Mouse (Mus musculus) cerebral cortex, adult 2 months (tissue): Measurements from ENCODE around the gene Tmem100.

Source experiments
- WGBS: fragments of 180-500 bp; shearing (Covaris S2); methylation state at CpG from one replicate; pipeline ENCODE4 v1.1.7; 2018; 5-methylcytosine and 5-hydroxymethylcytosine counted together

The Tmem100 gene

DNA sequence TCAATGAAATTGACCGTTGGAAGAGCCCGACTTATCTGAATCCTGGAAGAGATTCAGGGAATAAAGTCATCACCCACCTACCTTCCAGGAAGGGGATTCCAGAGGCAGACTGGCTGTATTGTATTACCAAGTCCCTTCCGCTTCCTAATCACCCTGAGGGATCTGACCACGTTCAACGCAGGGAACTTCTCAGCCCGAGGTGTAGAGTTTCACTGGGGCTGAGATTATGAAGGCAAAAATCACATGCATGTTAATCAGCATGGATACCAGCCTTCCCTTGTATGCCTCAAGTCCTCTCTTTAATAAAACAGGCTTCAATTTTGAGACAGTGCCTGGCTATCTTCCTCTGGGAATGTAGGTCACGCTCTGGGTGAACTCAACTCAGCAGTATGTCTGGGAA, 14.9 kb upstream of the Tmem100 start:
- 80% methylated on average over 7 of the region's 7 CpGs for WGBS

DNA sequence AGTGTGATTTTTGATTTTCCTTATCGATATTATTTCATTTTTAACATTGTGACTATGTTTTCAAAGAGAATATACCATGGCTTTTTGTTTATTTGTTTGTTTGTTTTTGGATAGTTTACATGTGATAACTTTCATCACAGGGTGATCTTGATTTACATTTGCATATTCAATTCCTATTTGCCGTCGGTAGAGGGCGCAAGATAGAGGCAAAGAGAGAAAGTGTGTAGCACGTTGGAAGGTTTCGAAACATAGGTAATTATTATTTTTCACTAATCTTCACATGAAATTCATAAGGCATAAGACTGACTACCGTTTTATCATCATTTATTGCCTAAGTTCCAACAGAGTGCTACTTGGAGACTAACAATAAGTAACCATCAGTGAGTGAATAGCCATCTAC, 11.0 kb upstream of the Tmem100 start:
- 10% methylated on average over 7 of the region's 7 CpGs for WGBS

DNA sequence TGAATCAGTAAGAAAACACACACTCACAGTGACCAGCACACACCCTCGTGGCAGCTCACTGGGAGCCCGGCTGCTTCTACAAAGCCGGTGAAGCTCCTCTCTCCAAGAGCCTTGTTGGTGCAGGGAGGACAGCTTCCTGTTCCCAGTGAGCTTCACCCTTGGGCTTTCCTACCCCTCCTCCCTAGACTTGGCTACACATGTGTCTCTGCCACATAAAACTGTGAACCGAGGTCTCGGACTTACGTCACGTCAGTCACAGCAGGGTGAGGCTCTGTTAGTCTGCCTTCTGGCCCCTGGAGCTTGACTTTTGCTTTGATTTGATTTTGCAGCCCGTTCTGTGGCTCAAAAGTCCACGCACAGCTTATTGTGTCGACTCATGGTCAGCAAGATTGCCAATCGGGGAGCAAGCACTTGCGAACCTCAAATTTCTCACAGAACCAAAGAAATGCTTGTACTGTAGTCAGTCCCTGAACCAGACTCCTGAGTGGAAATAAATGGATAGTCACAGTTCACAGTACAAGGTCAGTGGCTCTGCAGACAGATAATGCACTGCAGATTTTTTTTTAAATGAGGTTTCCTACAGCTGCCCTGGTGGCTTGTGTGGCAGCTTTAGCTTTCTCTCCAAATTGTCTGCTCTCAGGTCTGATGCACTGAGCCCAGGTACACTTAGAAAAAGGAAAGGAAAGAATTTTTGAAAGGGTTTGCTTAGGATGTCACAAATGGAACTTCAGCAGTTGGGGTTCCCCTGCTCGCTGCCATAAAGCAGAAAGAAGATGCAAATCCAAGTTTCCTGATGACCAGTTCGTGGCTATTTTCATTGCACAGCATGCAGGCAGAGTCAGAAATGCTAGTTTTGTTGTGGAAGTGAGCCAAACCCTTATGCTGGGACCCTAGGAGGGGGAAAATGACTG, 4.0 kb upstream of the Tmem100 start:
- 73% methylated on average over 14 of the region's 14 CpGs for WGBS

DNA sequence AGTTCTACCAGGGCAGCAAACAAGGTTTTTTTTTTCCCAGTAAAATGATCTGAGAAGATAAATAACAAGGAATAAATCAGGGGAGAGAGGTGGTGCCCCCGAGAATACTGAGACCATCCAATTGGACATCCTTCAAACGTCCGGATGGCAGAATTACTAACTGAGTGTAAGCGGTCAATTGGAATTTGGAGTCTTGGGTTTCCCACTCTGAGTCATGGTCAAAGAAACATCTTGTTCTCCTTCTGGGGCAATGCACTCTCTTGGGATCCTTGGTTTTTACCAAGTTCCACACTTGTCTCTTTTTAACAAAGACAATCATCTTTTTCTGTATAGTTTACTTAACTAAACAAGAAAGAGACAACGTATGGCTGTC, 3.4 kb upstream of the Tmem100 start:
- 78% methylated on average over 5 of the region's 5 CpGs for WGBS

DNA sequence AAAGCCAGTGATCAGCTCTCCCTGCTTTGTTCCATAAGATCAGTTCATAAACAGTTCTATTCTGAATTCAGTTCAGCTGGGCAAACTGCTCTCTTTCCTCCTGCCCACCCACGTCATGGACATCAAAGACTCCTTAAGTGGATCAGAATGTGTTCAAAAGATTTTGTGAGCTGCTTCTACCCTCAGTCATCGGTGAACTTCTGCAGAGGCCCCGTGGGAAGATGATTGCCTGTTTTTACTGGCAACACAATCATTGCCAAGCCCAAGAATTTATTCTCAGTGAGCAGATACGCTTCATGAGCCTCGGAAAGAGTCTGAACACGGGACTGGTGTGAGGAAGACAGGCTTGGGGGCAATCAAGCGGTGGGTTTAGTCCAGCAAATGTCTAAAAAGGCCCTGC, 2.9 kb upstream of the Tmem100 start:
- 44% methylated on average over 7 of the region's 7 CpGs for WGBS

DNA sequence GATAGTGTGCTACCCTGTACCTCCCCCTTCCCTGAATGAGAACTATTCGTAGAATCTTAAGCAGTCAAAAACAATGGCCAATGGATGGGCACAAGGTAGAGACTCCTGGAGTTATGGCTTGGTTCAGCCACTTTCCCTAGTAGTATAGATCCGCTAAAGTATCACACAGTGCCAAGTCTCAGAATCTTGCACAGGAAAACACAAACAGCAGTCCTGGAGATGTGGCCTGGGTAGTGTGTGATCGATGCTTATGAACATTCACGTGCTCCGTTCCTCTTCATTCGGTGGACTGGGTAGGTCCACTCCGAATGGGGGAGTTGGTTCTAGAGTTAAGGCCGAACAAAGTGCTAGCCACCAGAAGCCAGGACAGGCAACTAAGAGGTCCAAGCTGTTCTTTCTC, 1.4 kb upstream of the Tmem100 start:
- 87% methylated on average over 8 of the region's 8 CpGs for WGBS

DNA sequence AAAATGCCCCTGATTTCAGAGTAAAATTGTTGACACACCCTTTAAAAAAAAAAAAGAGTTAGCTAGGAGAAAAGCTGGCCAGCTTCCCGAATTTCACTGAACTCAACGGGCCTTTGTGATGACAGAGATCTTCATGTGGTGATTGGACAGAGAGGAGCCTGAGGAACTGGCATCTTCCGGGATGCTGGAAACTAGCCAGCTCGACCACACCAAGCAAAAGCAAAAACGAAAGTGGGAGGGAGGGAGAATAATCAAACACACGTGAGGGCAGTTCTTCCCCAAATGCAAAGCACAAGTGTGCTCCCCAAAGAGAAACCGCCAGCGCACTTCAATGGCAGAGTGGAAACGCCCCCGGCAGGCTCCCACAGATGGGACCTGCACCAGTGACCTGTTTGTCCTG, 794 bp upstream of the Tmem100 start:
- WGBS: 24% methylated on average over 10 of the region's 10 CpGs

DNA sequence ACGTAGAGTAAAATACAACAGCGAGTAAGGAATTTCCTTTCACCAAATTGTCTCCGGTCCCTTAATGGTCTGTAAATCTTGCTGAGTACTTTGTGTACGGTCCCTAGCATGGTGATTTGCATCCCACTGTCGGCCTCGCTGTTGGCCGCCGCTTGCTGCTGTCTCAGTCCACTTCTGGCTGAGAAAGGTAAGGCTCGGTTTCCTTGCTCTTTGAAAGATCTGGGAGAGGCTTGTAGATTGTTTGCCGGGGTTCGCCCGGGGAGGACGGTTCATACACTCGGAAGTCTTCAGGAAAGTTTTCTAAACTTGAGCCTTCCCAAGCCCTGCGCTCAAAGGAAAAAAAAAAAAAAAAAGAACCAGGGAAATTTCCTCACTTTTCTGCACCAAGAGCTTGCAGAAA, 409 bp downstream of the Tmem100 start:
- WGBS: 4% methylated on average over 15 of the region's 15 CpGs

DNA sequence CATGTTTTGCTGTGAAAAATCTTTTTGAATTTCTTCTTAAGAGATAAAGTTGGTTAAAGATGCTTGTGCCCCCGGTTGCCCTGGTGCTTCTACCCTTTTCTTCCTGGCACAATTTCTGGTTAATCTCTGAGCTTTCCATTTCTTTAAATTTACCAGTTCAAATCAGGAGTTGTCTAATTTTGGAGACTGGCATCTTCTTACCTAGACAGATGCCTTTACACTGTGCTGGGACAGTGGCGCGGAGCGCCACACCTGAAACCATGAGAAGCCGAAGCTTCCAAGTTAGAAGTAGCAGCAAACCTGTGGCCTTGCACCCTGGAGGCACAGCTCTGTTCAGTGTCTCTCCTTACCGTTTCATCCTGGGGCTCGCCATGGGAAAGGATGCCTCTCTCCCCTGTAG, 928 bp downstream of the Tmem100 start:
- 58% methylated on average over 7 of the region's 7 CpGs for WGBS

DNA sequence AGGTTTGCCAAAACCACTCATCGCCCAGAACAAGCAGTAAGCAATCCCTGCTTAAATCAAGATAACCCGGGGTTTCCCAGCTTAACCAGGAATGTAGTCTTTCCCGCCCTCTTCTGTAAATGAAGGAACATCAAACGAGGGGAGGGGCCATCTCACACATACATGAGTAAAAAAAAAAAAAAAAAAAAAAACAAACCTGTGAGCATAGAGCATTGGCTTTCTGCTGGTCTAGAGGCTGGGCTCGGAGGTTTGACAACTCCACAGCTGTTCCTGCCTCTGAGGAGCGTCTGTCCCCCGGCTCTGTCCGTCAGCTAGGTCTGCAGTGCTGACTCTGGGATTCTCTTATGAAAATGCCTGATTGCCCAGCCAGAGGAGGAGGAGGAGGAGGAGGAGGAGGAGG, 2.7 kb downstream of the Tmem100 start:
- 31% methylated on average over 8 of the region's 8 CpGs for WGBS

DNA sequence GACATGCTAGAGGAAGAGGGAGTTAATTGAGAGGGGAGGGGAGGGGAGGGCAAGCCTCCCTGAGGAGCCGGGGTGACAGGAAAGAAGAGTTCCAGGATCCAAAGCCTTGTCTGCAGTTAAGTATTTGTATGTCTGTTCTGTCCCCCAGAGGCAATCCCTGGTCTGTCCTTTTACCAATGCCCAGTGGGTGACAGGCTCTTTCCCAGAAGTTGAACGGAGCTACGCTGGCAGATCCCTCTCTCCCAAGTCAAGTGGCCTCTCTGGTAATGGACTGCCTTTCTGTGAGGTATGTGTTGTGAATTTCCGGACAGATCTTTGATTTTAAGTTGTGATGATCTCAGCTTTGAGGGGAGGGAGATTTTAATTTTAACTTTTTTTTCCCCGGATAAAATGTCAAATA, 3.3 kb downstream of the Tmem100 start:
- 50% methylated on average over 5 of the region's 5 CpGs for WGBS

DNA sequence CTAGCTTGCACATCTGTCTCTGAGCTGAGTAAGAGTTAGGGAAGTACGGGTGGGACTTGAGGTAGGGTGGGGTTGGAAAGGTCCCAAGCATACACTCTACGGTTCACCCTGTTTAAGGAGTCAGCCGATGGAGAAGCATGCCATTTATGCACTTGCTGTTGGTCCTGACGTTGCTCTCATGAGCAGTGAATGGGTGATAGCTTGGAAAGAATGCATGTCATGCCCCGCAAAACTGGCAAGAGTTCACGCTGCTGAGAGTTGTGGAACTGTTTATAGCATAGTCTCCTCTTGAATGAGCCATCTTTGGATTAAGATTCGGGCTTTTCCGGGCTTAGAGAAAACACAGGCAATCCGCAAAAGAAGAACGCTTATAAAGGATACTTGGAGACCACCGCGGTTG, 4.5 kb downstream of the Tmem100 start:
- 44% methylated on average over 12 of the region's 12 CpGs for WGBS

DNA sequence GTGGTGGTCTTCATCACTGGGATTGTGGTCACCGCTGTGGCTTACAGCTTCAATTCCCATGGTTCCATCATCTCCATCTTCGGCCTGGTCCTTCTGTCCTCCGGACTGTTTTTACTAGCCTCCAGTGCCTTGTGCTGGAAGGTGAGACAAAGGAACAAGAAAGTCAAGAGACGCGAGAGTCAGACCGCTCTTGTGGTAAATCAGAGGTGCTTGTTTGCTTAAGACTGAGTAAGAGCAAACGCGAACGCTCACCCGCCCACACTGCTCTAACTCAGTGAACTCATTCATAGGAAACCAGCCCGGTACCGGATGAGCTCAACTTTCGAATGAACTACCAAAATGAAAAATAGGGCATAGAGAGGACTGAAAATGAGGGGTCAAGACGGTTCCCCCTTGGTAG, 5.4 kb downstream of the Tmem100 start:
- WGBS: 82% methylated on average over 14 of the region's 14 CpGs

DNA sequence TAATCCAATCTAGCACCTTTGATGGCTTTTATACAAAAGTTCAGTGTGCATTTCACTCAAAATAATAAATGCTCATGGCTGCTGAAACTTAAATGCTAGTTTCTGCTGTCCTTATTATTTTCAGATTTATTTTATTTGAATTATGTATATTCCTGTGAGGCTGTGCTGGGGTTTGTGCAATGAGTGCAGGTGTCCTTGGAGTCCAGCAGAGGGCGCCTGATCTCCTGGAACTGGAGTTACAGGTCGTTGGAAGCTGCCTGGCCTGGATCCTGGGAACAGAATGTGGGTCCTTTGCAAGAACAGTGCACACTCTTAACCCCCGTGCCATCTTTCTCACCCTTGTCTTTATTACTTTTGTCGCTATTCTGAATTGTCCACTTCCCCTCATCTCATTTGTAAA, 6.3 kb downstream of the Tmem100 start:
- WGBS: 93% methylated on average over 4 of the region's 4 CpGs

DNA sequence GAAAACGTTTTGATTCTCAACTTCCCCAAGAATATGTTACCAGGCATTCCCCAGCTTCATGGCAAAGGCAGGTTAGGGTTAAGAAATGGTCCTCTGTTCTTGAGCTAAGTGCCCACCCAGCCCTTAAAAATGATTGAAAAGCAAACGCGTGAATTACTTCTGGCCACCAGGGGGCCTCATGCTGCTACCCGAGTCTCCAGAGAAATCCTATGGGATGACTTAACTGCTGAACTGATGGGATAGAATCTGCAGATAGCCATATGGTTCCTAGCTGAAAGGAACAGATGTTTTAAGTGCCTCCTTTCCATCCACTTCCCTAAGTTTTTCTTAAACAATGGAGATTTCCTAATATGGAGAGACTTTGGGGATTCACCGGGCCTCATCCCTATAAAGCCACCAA, 7.9 kb downstream of the Tmem100 start:
- 22% methylated on average over 5 of the region's 5 CpGs for WGBS

DNA sequence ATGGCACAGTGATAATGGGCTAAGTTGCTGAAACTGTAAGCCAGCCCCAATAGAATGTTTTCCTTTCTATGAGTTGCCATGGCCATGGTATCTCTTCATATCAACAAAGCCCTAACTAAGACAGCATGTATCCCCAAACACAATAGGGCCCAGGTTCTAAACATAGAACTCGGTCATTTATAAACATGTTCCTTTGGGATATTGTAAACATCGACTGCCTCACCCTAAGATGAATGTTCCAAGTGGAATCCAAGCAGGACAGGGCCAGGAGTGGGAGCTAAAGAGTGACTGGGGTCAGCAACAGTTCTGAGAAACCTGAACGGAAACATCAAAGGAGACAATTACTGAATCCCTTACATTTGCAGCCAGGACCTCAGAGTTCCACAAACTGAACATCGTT, 14.3 kb downstream of the Tmem100 start:
- WGBS: 84% methylated on average over 4 of the region's 4 CpGs

DNA sequence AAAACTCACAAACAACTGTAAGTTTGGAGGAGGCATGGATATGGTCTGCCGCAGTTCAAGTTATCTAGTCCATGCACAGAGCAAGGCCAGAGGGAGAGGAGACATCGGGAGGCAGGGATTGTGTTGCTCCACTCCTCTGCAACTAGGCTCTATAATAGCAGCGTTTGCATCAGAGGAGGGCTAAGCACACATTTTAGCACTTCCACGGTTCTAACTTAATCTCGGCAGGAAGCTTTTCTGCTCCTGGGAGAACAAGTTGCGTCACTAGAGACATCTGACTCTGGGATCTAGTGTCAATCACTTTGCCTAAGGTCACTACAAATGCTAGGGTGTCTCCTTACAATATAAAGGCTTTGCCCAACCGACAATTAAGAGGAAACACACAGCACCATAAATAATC, 16.1 kb downstream of the Tmem100 start:
- WGBS: 65% methylated on average over 7 of the region's 7 CpGs

DNA sequence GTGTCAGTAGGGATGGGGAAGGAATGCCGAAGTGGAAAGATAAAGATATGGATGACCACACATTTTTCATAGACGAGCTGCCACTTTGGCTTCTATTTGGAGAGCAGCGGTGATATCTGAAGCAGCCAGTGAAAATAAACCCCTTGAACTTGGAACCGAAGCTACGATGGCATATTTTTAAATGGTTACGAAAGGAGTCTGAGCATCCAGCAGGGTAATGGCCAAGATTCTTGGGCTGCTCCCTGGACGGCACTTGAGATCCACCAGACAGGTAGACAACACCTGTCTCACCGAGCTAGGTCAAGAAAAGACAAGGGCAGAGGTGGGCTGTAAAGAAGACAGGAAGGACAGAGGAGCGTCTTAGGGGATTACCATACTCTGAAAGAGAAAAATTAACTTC, 17.1 kb downstream of the Tmem100 start:
- WGBS: 94% methylated on average over 9 of the region's 9 CpGs

DNA sequence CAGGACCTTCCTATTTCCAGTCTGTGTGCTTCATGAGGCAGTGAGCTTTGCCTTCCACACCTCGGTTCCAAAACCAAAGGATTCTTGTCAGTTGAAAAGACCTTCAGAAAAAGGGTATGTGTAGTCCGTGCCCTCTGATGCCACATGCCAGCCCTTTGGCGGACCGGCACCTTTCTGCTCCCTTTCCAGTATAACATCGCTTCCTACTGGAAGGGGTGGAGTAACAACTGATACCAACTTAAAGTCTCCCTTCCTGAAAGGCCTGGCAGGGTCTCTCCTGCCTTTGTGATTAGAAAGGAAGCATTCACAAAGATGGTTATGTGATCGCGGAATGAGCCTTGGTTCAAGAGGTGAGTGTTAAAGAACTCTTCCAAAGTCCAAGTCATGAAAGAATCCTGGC, 19.9 kb downstream of the Tmem100 start:
- WGBS: 84% methylated on average over 7 of the region's 7 CpGs

DNA sequence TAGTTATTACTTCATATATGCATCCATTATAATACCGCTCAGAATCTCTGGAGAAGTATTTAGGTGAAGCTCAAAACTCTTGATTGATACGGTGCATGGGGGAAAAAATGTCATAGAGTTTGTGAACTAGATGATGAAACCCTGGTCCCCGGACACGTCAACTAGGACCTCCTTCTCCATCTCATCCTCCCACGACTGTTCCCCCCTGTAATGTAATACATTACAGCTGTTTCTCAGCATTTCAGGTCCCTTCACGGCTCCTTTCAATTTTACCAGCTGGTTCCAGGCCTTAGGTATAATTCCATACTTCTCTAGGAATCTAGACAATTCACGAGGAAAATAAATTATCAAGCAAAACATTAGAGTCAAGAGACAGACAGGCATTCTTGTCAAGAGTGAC, 22.6 kb downstream of the Tmem100 start:
- WGBS: 95% methylated on average over 7 of the region's 7 CpGs

DNA sequence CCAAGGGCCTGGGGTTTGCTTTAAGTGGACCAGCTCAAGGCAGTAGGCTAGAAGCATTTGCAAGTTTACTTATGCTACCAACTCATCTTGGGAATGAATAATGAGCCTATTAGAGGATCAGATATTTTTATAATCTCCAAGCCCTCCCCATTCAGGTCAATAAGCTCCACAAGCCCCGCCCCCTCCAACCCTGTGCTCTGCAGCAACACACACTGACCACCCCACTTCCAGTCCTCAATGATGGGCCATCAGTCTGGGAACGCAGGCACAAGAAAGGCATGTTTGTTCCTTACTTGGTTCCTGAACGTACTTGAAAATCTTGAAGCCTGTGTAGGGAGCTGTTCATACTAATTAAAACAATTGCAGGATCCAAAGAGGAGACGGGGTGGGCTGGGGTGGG, 23.7 kb downstream of the Tmem100 start:
- WGBS: 54% methylated on average over 4 of the region's 4 CpGs

DNA sequence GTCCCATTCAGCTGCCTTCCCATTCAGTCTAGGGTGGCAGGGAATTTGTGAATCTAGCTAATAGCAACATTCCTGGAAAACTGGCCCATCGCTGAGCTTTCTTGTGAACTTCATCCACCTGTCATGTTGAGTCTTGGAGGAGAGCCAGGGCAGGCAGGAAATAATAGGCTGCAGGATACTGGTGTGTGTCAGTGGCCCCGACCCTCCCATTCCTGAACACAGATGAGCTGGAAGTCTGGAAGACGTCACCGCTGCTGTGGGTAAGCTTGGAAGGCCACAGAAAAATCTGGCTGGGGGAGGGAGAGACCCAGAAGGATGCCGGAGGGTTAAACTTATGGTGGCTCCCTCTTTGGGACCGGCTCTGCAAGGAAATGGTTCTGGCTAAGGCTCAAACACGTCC, 24.3 kb downstream of the Tmem100 start:
- WGBS: 52% methylated on average over 7 of the region's 7 CpGs

DNA sequence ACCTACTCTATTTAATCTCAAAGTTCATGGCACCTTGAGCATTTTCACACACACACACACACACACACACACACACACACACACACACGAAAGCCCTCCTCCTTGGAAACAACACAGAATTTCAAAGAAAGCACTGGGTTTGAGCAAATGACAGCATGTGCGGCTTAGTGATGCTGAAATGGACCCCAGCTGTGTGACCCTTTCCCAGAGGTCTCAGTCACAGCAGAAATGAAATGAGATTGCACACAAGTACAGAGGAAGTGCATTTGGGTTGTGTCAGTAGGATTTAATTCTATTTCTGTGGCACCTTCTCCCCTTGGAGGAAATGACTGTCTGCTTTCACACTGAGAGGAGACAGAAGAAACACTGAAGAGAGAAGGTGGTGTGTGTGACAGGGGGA, 26.9 kb downstream of the Tmem100 start:
- WGBS: 73% methylated on average over 2 of the region's 2 CpGs

DNA sequence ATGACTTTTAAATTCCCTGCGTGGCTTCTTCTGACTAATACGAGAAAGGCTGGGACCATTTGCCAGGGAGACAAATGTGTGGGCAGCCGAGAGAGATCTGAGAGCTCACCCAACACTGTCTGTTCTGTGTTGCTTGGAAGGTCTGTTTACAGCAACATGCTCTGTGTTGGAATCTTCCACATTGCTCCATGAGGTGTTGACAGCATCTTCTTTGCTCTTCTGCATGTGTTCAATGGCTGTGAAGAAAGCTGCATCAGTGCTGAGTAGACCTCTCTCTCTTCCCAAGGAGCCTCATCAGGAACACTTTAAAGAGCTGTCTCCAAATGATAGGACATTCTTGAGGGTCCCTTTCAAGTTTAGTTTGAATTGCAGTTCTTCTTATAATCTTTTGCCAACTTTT, 32.5 kb downstream of the Tmem100 start:
- 66% methylated on average over 3 of the region's 3 CpGs for WGBS
